Mouse (Mus musculus) gastrocnemius, adult 2 months (tissue): ENCODE measurements around the gene Syt12. TPM values are rescaled to one million over a fixed set of nuclear protein-coding genes. Genes with fewer than 3 reads are reported as not detected.
A peak's percentile ranks its signal among the peaks of the same experiment; 100 is the strongest.

Experiments
- DNase-seq: peaks from one replicate; pipeline ENCODE4 v3.0.0; 2022
- H3K27ac ChIP-seq: fragments of 200-600 bp; 2 replicates; pipeline ENCODE4 v1.8.1; 2022; ENCODE audit warnings: mild to moderate bottlenecking
- H3K4me3 ChIP-seq: fragments of 200-600 bp; 2 replicates; pipeline ENCODE4 v1.8.1; 2022; ENCODE audit warnings: mild to moderate bottlenecking, moderate library complexity
- CTCF ChIP-seq: fragments of 200-600 bp; IDR thresholded peaks from 2 replicates; pipeline ENCODE4 v1.8.1; 2022; ENCODE audit warnings: antibody characterized with exemption, mild to moderate bottlenecking, moderate library complexity
- intact Hi-C: fragments of 180-260 bp; cut with DNase I; formaldehyde crosslinking; loops from one replicate; pipeline ENCODE4 v1.15.1; 2025
- long read RNA-seq, 2 experiments: library from polyadenylated mRNA; stranded (forward); transcript quantifications; one replicate each; pipeline ENCODE4 v2.0.0; 2021
- total RNA-seq, 2 experiments: library from RNA; stranded (reverse); gene quantifications; 2 replicates each; pipeline ENCODE4 v1.2.3; 2021

Syt12 gene
- 1 to 10 TPM; 6.8 to 7.6 TPM for total RNA-seq
- long read RNA-seq, experiment 1, transcript Syt12-201 (8 exons, 3,581 nt), result major isoform, 17 of 20 reads
- long read RNA-seq, experiment 1, partial matches to known transcripts, result 0 of 20 reads
- long read RNA-seq, experiment 1, other reads (novel, unspliced or antisense), result 3 of 20 reads
- long read RNA-seq, experiment 2, transcript Syt12-201 (8 exons, 3,581 nt), result major isoform, 40 of 42 reads
- long read RNA-seq, experiment 2, partial matches to known transcripts, result 0 of 42 reads
- long read RNA-seq, experiment 2, other reads (novel, unspliced or antisense), result 2 of 42 reads

DNA sequence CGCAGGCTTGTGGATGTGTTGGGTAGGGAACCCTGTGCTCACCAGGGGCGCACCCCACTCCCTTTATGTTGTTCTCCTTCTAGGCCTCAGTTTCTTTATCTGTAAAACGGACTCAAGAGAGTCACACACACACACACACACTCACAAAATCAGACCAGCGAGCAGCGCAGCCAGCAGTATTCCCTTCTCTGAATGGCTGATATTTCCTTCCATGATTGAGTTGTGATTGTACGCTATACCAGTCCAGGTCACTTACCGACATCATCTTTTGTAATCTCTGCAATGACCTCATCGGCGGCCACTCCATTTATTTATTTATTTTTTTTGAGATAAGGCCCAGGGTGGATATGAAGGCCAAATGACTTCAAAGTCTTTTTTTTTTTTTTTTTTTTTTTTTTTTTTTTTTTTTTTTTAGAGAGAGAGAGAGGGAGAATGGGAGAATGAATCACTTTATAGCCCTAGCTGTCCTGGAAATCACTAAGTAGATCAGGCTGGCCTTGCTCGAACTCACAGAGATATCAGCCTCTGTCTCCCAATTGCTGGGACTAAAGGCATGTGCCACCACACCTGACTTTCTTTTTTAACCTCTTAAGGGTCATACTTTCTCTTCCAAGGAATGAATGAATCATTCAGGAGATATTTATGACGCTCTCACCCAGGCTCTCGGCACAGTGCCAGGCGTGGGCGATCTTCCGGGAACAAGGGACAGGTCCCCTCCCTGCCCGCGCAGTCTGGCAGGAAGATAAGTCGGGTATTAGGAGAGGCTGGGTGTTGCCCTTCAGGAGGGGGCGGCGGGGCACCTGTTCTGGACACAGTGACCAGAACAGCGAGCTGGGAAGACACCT is at the start of gene Syt12:
Syt12 (minus strand) TSS at position 103 of the 845 bp plus-strand sequence.
- intact Hi-C loops, result no loop called here
- DNase-seq, result peak; percentile 55
- no peak for TF ChIP-seq CTCF
- peak within 1 kb of the TSS; percentile 76 for H3K27ac ChIP-seq
- H3K4me3 ChIP-seq, result peak within 1 kb of the TSS; percentile 77

DNA sequence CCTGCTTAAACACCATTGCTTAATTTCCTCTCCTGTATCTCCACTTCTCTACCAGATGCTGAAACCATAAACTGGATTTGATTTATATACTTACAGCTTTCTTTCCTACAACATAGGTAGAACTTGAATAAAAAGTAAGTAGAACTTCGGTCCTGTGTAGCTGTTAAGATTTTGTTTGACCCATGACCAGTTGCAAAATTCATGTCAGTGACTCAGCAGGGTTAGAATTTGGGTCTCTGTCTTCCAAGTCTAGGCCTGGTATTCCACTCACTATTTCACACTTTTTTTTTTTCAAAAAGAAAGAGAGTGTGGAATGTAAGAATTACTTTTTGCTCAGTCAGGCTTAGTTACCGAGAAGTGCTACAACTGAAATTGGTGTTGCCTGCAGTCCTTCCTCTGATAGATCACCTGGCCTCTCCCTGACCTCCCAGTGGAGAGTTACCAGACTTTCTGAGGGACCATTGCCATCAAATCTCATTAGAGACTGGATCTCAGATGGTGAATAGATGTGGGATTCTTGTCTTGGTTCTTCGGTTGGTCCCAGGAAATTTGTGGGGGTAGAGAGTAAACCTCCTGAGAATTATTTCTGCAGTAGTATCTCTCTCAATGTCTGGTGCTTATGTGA is 44.3 kb upstream of the Syt12 start:
- no peak for TF ChIP-seq CTCF
- Histone ChIP-seq H3K27ac (peak overlapping the region; percentile 38; the same call in 1 of the 2 replicates), H3K4me3 (no peak overlapping the region)
- DNase-seq, result no peak
- intact Hi-C loops, result no loop called here

GRCm38 (mm10) chr19:4517483-4517882 is 40.2 kb upstream of the Syt12 start:
- Histone ChIP-seq H3K27ac (peak overlapping the region; percentile 81), H3K4me3 (peak overlapping the region; percentile 33; the same call in 1 of the 2 replicates)
- TF ChIP-seq CTCF, result no peak
- peak; percentile 62 for DNase-seq
- intact Hi-C loops, result no loop called here

- Histone ChIP-seq H3K4me3 (no peak overlapping the region), H3K27ac (peak overlapping the region; percentile 41; the same call in 1 of the 2 replicates)
- intact Hi-C loops, result no loop called here
- DNase-seq, result no peak
- TF ChIP-seq CTCF, result no peak
These were observed 39.0 kb upstream of the Syt12 start for GRCm38 (mm10) chr19:4516288-4516687.

- H3K4me3 ChIP-seq, result no peak overlapping the region
- no peak for TF ChIP-seq CTCF
- intact Hi-C loops, result no loop called here
- H3K27ac ChIP-seq, result peak overlapping the region; percentile 41; the same call in 1 of the 2 replicates
- no peak for DNase-seq
These were observed 38.5 kb upstream of the Syt12 start for GRCm38 (mm10) chr19:4515746-4516145.

- no peak for TF ChIP-seq CTCF
- intact Hi-C loops, result loop anchor here (5.0 kb wide), 2 partner anchors 64 to 99 kb away; no protein-coding TSS in a partner anchor
- H3K27ac ChIP-seq, result peak overlapping the region; percentile 2; the same call in 1 of the 2 replicates
- no peak overlapping the region for H3K4me3 ChIP-seq
- no peak for DNase-seq
These were observed 36.1 kb upstream of the Syt12 start for GRCm38 (mm10) chr19:4513236-4513858.

DNA sequence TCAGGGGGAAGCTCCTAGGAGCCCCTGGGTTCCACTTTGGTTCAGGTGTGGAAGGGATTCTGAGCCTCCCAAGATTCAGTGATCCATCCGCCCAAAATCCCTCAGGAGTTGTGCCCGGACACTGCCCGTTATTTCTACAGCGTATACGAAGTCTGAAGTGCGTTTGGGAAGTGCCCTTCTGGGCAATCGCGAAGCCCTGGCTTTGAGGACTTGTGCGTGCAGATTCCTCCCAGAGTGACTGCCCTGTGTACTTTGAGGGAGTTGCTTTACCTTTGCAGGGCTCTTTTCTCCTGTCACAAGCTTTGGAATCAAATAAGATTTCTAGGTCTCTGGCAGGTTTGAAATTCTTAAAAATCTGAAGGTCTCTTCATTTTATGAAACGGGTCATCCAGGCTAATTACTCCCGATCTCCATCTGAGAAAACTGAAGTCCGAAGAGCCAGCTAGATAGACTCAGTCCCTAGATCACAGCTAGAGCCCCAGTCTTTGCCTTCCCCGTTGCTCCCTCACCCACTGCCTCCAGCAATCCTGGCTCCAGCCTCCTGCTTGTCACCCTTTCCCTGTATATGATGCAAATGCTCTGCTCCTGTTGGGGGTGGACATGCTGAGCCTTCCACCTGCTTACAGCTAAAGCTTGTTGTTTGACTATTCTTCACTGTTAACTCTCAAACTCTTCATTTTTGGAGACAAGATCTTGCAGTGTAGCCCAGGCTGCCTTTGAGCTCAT is 34.0 kb upstream of the Syt12 start:
- H3K4me3 ChIP-seq, result peak overlapping the region; percentile 79
- DNase-seq, result no peak
- intact Hi-C loops, result loop anchor here (5.0 kb wide), 2 partner anchors 66 to 101 kb away; no protein-coding TSS in a partner anchor
- H3K27ac ChIP-seq, result peak overlapping the region; percentile 96
- TF ChIP-seq CTCF, result no peak

GRCm38 (mm10) chr19:4509986-4510963 is 33.0 kb upstream of the Syt12 start, which contains the start of gene Pcx:
TSS of gene Pcx (plus strand) at chr19:4510472.
- intact Hi-C loops, result loop anchor here (5.0 kb wide), 2 partner anchors 67 to 102 kb away; no protein-coding TSS in a partner anchor
- Histone ChIP-seq H3K27ac (peak within 1 kb of the TSS; percentile 98), H3K4me3 (peak within 1 kb of the TSS; percentile 79)
- peak; percentile 99 for DNase-seq
- TF ChIP-seq CTCF, result no peak

DNA sequence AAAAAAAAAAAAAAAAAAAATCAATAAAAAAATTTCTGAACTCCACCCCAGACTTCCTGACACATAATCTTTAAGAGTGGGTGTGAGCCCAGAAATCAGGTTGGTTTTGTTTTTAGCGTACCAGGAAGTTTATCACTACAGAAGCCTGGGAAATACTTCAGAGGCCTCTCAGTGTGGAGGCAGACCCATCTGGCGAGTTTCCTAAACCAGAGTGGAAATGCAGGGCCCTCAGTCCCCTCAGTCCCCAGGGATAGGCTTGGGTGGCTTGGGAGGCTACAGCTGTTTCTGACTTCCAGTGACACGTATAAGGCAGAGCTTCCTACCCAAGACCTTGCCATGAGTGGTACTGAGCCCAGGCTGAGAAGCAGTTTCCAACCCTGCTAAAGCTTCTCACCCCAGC is 30.5 kb upstream of the Syt12 start:
- intact Hi-C loops, result no loop called here
- no peak for TF ChIP-seq CTCF
- Histone ChIP-seq H3K27ac (peak overlapping the region; percentile 51; the same call in 1 of the 2 replicates), H3K4me3 (no peak overlapping the region)
- DNase-seq, result no peak

GRCm38 (mm10) chr19:4504830-4505229 is 27.6 kb upstream of the Syt12 start:
- TF ChIP-seq CTCF, result no peak
- intact Hi-C loops, result no loop called here

More at GRCm38 (mm10) chr19:4504830-4505229, 27.6 kb upstream of the Syt12 start:
- no peak for DNase-seq
- Histone ChIP-seq H3K4me3 (no peak overlapping the region), H3K27ac (no peak overlapping the region; the same call in 1 of the 2 replicates)
